Mouse (Mus musculus): ENCODE measurements around the gene Nxpe5.

Gene Nxpe5

DNA sequence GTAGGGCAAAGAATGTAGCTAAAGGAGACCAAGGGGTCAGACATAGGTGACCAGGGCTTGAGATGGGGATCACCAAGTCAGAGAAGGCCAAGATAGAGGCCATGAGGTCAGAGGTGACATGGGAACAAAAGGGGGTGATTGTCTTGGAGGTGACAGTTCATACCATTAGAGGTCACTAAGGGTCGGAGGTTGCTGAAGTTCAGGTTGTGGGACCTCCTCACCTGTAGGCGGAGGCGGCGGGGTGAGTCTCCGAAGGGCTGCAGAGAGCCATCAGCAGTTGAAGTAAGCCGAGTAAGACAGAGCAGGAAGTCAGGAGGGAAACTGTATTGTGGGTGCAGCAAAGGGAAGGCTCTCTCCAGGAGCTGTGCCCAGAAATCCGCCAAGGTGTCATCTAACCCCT is 52.3 kb downstream of the Nxpe5 start:
- no peak for DNase-seq (ENCODE audit: low spot score)

DNA sequence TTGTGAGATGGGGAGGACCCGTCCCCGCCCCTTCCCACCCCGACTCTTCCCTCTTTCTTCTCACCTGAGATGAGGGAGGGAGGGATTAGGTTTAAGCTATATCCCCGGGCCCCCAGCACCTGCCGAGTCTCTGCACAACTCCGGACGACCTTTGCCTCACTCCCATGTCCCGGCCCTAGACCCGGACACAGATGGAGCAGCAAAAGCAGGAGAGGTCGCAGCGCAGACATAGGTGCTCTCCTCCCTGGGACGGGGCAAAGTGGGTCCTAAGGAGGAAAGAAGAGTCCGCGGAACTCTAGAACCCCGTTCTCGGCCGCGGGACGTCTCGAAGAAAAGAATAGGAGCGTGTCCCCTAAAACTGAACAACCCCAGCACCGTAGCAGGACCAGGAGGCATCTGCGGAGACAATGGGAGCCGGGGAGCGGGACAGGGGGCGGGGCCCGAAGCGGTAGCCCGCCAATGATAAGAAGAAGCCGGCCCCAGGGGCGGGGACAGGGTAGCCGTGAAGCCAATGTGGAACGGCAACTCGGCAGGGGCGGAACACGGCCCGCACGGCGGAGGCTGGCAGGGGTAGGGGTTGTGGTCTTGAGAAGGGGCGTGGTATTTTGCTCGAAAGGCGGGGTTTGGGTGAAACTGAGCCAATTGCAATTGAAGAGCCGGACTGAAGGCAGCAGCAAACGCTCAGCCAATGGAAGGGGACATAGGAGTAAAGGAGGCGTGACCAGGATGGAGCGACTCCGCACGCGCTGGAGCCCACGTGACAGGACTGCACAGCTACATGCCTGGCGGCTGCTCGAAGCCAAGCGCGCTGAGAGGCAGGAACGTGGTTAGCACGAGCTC is 54.1 kb downstream of the Nxpe5 start, which contains the start of the genes Gm43720, Gpc2 and Stag3:
Gm43720 (minus strand) TSS at position 374 of the 840 bp plus-strand sequence.
Gpc2 (minus strand) TSS at position 421 of the 840 bp plus-strand sequence.
Stag3 (plus strand) TSS at position 656 of the 840 bp plus-strand sequence.
- peak; percentile 99 for DNase-seq (ENCODE audit: low spot score)

GRCm38 (mm10) chr5:138280425-138280768 is 54.7 kb downstream of the Nxpe5 start:
- no peak for DNase-seq (ENCODE audit: low spot score)

DNA sequence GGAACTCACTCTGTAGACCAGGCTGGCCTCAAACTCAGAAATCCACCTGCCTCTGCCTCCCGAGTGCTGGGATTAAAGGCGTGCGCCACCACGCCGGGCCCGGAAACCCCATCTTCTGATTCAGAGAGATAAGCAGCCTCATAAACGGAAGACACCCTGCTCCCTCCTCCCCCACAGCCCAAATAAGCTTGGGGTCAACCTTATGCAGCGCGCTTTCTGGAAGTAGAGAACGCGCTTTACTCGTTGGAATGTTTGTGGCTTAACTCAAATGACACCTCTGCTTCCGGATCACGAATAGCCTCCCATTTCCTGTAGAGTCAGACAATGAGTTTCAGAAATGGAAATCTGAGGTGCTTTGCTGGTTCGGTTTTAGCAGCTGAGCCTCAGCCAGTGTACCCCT is 55.1 kb downstream of the Nxpe5 start:
- DNase-seq (ENCODE audit: low spot score), result no peak

- no peak for DNase-seq (ENCODE audit: low spot score)
These were observed 56.1 kb downstream of the Nxpe5 start for GRCm38 (mm10) chr5:138281798-138282197.

GRCm38 (mm10) chr5:138283540-138283939 is 57.8 kb downstream of the Nxpe5 start:
- DNase-seq (ENCODE audit: low spot score), result no peak

- DNase-seq (ENCODE audit: low spot score), result no peak
These were observed 62.2 kb downstream of the Nxpe5 start for GRCm38 (mm10) chr5:138287861-138288260.

DNA sequence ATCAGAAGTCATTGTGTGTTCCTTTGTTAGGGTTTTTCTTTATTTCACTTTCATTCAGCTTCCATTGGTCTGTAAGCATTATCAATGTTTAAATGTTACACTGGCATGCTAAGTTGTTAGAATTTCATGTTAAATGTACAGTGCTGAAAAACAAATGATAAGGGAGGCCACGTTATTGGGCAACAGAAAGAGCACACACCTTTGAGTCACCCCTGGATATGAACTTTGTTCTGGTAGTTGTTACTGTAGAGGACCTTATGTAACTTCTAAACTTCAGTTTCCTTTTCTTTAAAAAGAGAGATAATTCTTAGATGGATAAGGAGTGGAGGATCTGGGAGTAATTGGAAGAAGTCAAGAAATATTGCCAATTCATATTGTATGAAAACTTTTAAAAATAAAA is 65.9 kb downstream of the Nxpe5 start:
- DNase-seq (ENCODE audit: low spot score), result no peak

DNA sequence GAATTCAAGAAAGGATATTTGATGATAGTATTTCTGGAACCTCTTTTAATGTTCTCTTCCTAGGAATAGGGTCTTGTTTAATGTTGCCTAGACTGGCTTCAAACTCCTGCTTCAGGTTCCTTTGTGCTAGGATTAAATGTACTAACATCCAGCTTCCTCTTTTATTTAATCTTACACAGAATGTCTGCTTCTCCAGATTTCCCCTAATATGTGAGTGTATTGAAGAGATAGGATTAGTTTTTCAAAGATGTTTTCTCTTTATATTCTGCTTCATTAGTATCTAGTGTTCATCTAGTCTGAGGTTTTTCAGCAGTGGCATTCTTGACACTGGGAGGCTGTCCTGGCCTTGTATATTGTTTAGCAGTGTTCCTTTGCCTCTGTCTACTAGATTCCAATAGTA is 68.5 kb downstream of the Nxpe5 start:
- DNase-seq (ENCODE audit: low spot score), result no peak

DNA sequence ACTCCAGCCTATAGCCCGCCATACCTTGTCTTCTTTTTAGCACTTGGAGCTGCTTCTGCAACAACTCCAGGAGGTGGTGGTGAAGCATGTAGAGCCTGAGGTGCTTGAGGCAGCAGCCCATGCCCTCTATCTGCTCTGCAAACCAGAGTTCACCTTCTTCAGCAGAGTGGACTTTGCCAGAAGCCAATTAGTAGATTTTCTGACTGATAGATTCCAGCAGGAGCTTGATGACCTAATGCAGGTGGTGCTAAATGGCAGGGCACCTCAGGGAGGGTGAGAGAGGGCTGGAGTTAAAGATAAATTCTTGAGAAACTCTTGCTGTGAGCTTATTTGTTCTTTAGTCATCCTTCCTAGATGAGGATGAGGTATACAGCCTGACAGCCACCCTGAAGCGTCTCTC is 73.9 kb downstream of the Nxpe5 start:
- DNase-seq (ENCODE audit: low spot score), result no peak

All from embryo, embryonic 10.5 days (tissue).